Mouse (Mus musculus) midbrain, embryonic 15.5 days (tissue): ENCODE results near the gene Tomm40. TPM values are rescaled to one million over a fixed set of nuclear protein-coding genes. Genes with fewer than 3 reads are reported as not detected.

ENCODE experiments used
- ATAC-seq: fragments of 200-750 bp; cut with Nextera tagmentation; replicated peaks from 2 replicates; pipeline ENCODE4 v1.8.0; 2017; ENCODE audit warnings: moderate TSS enrichment
- H3K27ac ChIP-seq: fragments of 300-500 bp; sonication (generic); 2 replicates; pipeline ENCODE4 v1.5.1; 2015; ENCODE audit warnings: mild to moderate bottlenecking, inconsistent platforms
- H3K27me3 ChIP-seq: fragments of 300-500 bp; sonication (generic); replicated peaks from 2 replicates; pipeline ENCODE4 v1.6.1; 2015; ENCODE audit warnings: inconsistent platforms
- H3K36me3 ChIP-seq: fragments of 300-500 bp; sonication (generic); replicated peaks from 2 replicates; pipeline ENCODE4 v1.6.1; 2015; ENCODE audit warnings: inconsistent platforms
- H3K4me1 ChIP-seq: fragments of 300-500 bp; sonication (generic); 2 replicates; pipeline ENCODE4 v1.6.1; 2015; ENCODE audit warnings: inconsistent platforms
- H3K4me2 ChIP-seq: fragments of 300-500 bp; sonication (generic); 2 replicates; pipeline ENCODE4 v1.6.1; 2015; ENCODE audit warnings: inconsistent platforms, mild to moderate bottlenecking, moderate library complexity
- H3K4me3 ChIP-seq: fragments of 300-500 bp; sonication (generic); 2 replicates; pipeline ENCODE4 v1.5.1; 2015; ENCODE audit warnings: mild to moderate bottlenecking, inconsistent platforms
- H3K9ac ChIP-seq: fragments of 300-500 bp; sonication (generic); 2 replicates; pipeline ENCODE4 v1.6.1; 2015; ENCODE audit warnings: mild to moderate bottlenecking, inconsistent platforms
- H3K9me3 ChIP-seq: fragments of 300-500 bp; sonication (generic); 2 replicates; pipeline ENCODE4 v1.6.1; 2016; ENCODE audit warnings: inconsistent platforms
- WGBS: fragments of 180-500 bp; shearing (Covaris S2); methylation state at CpG from one replicate; pipeline ENCODE4 v1.1.7; 2015; ENCODE audit warnings: mixed read lengths; 5-methylcytosine and 5-hydroxymethylcytosine counted together
- polyA plus RNA-seq: library from polyadenylated mRNA; unstranded; fragments of >200 nt; fragmentation: Nextera tagmentation; extraction: Ambion mirVana; gene quantifications from 2 replicates; pipeline ENCODE4 v1.2.1, GENCODE M21; 2015

The Tomm40 gene
- polyA plus RNA-seq, 1 experiment from 2014 or later, result 139 TPM

DNA sequence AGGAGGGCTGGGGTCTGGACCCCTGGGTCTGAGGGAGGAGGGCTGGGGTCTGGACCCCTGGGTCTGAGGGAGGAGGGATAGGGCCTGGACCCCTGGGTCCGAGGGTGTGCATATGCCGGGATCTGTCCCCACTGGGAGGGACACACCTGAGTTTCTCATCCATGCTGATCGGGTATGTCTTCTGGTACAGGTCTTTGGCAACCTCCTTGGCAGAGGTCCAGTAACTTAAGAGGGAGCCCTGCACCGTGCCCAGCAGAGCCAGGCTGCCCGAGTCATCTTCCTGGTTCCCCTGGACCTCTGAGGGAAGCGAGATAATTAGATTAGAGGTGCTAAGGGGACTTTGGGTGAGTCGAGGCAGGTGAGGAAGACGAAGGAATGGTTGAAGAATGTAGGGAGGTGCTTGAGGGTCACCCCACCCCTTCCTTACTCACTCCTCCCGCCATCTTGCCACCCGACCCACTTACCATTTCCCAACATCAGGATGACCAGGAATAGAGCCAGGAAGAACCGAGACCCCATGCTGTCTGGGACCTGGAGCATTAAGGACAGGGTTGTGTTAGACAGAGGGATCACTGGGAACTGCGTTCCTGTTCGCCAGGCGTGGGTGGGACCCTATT lies 42.0 kb downstream of the Tomm40 start:
- no peak for ATAC-seq

DNA sequence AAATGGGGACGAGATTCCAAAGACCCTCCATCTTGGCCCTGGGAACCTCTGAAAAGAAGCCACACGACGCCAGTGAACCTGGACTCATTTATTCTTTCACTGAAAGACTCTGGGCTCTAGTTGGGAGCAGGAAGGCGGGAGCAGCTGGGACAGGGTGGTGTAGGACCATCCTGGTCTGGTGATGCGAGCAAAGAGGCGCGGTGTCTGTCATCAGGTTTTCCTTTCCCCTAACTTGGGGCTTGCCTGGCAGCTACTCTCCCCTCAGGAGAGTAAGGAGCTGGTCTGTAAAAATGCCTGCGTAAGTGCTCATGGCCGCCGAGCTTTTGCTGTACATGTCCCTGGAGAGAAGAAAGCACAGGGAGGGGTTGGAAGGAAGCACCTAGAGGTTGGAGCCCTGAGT lies 43.7 kb downstream of the Tomm40 start:
- H3K27me3 ChIP-seq, result no peaks in the 10 kb centered on the region
- H3K9ac ChIP-seq, result no peak overlapping the region
- H3K4me2 ChIP-seq, result no peak overlapping the region
- H3K9me3 ChIP-seq, result no peaks in the 10 kb centered on the region
- H3K4me1 ChIP-seq, result peaks cover 4% of the 10 kb centered on the region; the same call in 1 of the 2 replicates
- WGBS, result 75% methylated on average over 10 of the region's 10 CpGs
- H3K27ac ChIP-seq, result no peak overlapping the region
- ATAC-seq, result no peak
- H3K4me3 ChIP-seq, result no peak overlapping the region
- H3K36me3 ChIP-seq, result no peaks in the 10 kb centered on the region

More for the DNA sequence above, 42.0 kb downstream of the Tomm40 start:
- H3K4me1 ChIP-seq, result peaks cover 4% of the 10 kb centered on the region; the same call in 1 of the 2 replicates
- H3K27ac ChIP-seq, result no peak overlapping the region
- no peaks in the 10 kb centered on the region for H3K27me3 ChIP-seq
- H3K9me3 ChIP-seq, result no peaks in the 10 kb centered on the region
- no peaks in the 10 kb centered on the region for H3K36me3 ChIP-seq
- H3K9ac ChIP-seq, result no peak overlapping the region
- H3K4me2 ChIP-seq, result no peak overlapping the region
- H3K4me3 ChIP-seq, result no peak overlapping the region
- WGBS, result 68% methylated on average over 14 of the region's 14 CpGs

GRCm38 (mm10) chr7:19668947-19669721 lies 46.1 kb downstream of the Tomm40 start:
- no peaks in the 10 kb centered on the region for H3K27me3 ChIP-seq
- peak; percentile 50 for ATAC-seq
- no peaks in the 10 kb centered on the region for H3K9me3 ChIP-seq
- peak overlapping the region; percentile 68 for H3K27ac ChIP-seq
- no peak overlapping the region for H3K9ac ChIP-seq
- H3K4me1 ChIP-seq, result peaks cover 15% of the 10 kb centered on the region
- no peak overlapping the region for H3K4me3 ChIP-seq
- H3K4me2 ChIP-seq, result 0 out of 2 replicates have a peak overlapping the region, but pooled peaks have one; percentile 1
- no peaks in the 10 kb centered on the region for H3K36me3 ChIP-seq
- WGBS, result 9% methylated on average over 10 of the region's 10 CpGs

DNA sequence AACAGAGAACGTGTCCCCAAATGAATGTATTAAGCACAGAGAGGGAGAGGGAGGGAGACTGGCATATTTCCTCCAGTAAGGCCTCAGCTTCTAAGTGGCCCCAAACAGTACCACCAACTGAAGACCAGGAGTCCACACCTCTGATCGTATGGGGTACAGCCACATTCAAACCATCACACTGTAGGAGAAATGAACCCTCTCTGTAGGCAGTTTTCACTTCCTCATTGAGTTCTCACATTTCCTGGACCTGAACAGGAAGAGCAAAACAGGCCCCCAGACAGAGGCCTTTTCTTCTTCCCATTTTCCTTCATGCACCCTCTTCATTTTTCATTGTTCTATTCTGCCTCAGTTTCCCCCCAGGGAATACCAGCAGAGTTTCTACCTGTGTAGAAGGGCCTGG lies 47.8 kb downstream of the Tomm40 start:
- WGBS, result 81% methylated on average over 2 of the region's 2 CpGs

DNA sequence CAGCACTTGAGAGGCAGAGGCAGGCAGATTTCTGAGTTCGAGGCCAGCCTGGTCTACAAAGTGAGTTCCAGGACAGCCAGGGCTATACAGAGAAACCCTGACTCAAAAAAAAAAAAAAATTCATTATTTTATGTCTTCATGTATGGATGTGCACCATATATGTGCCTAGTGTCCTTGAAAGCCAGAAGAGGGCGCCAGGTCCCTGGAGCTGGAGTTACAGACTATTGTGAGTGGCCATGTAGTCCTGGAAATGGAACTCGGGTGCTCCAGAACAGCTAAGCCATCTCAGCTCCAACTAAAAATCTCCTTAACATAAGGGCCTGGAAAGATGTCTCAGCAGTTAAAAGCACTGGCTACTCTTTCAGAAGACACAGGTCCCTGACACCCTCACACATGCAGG lies 48.5 kb downstream of the Tomm40 start:
- H3K4me2 ChIP-seq, result no peak overlapping the region
- no peak overlapping the region for H3K9ac ChIP-seq
- WGBS, result 72% methylated on average over 3 of the region's 3 CpGs
- no peak for ATAC-seq
- no peaks in the 10 kb centered on the region for H3K27me3 ChIP-seq
- H3K4me1 ChIP-seq, result peaks cover 32% of the 10 kb centered on the region
- no peaks in the 10 kb centered on the region for H3K36me3 ChIP-seq
- H3K4me3 ChIP-seq, result no peak overlapping the region
- H3K9me3 ChIP-seq, result no peaks in the 10 kb centered on the region
- H3K27ac ChIP-seq, result no peak overlapping the region

More for the DNA sequence above, 47.8 kb downstream of the Tomm40 start:
- H3K9me3 ChIP-seq, result no peaks in the 10 kb centered on the region
- H3K27ac ChIP-seq, result no peak overlapping the region
- no peak overlapping the region for H3K4me3 ChIP-seq
- no peak for ATAC-seq
- no peaks in the 10 kb centered on the region for H3K27me3 ChIP-seq
- no peak overlapping the region for H3K4me2 ChIP-seq
- no peaks in the 10 kb centered on the region for H3K36me3 ChIP-seq
- peaks cover 30% of the 10 kb centered on the region for H3K4me1 ChIP-seq
- no peak overlapping the region for H3K9ac ChIP-seq

GRCm38 (mm10) chr7:19664955-19665841 lies 50.0 kb downstream of the Tomm40 start, which contains the start of gene Clptm1:
Gene Clptm1 (minus strand): TSS chr7:19665033.
- H3K4me3 ChIP-seq, result peak within 1 kb of the TSS; percentile 95
- peak; percentile 90 for ATAC-seq
- H3K9me3 ChIP-seq, result no peaks in the 10 kb centered on the region
- H3K27ac ChIP-seq, result peak within 1 kb of the TSS; percentile 89
- H3K27me3 ChIP-seq, result no peaks in the 10 kb centered on the region
- H3K4me1 ChIP-seq, result peaks cover 32% of the 10 kb centered on the region
- peak within 1 kb of the TSS; percentile 76 for H3K4me2 ChIP-seq
- under 1% methylated on average over 63 of the region's 63 CpGs for WGBS
- peak within 1 kb of the TSS; percentile 98 for H3K9ac ChIP-seq
- no peaks in the 10 kb centered on the region for H3K36me3 ChIP-seq

DNA sequence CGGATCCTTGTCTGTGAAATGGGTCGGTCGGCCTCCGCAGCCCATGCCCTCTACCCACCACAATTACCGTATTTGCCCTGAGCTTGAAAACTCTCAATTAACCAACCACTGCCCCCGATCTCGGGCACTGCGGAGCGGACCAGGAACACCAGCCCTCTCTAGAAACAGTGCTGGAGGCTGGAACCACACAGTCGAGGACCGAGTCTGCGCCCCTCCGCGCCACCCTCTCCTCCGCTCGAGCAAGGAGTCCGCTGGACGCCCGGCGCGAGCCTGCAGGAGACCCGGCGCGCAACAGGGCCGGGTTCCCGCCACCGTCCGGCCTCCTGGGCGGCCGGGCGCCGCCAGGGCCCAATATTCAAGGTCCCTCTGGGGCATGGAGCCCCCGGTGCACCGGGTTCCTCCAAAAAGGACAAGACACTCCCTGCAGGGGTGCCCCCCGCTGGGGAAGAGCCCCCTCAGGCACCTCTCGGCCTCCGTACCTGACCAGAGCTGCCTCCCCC lies 50.7 kb downstream of the Tomm40 start:
- H3K4me1 ChIP-seq, result peaks cover 32% of the 10 kb centered on the region
- H3K4me3 ChIP-seq, result peak overlapping the region; percentile 95
- peak; percentile 65 for ATAC-seq
- H3K36me3 ChIP-seq, result no peaks in the 10 kb centered on the region
- WGBS, result under 1% methylated on average over 35 of the region's 37 CpGs
- no peaks in the 10 kb centered on the region for H3K9me3 ChIP-seq
- H3K27me3 ChIP-seq, result no peaks in the 10 kb centered on the region
- H3K9ac ChIP-seq, result peak overlapping the region; percentile 98
- H3K4me2 ChIP-seq, result peak overlapping the region; percentile 76
- peak overlapping the region; percentile 89 for H3K27ac ChIP-seq

DNA sequence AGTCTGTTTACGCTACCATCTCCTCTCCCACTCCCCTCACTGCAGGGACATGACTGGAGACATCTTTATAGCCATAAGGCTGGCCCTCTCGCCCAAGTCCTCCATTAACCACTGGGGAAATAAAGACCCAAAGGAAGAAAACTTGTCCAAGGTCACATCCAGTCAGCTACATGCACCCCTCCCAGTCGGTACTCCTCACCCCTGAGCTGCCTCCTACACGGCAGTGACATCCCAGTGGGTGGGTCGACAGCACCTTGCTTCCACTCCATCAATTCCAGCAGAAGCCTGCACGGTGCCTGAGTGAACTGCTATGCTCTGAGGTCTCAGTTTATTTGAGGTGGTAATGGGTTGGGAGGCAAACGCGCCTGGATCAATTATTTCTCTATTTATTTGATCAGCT lies 51.3 kb downstream of the Tomm40 start:
- peaks cover 28% of the 10 kb centered on the region for H3K4me1 ChIP-seq
- peak overlapping the region; percentile 95 for H3K4me3 ChIP-seq
- H3K4me2 ChIP-seq, result peak overlapping the region; percentile 76
- no peaks in the 10 kb centered on the region for H3K36me3 ChIP-seq
- no peaks in the 10 kb centered on the region for H3K9me3 ChIP-seq
- H3K9ac ChIP-seq, result peak overlapping the region; percentile 98
- peak; percentile 27; the same call in 1 of the 2 replicates for ATAC-seq
- H3K27me3 ChIP-seq, result no peaks in the 10 kb centered on the region
- H3K27ac ChIP-seq, result no peak overlapping the region
- WGBS, result 19% methylated on average over 8 of the region's 8 CpGs

DNA sequence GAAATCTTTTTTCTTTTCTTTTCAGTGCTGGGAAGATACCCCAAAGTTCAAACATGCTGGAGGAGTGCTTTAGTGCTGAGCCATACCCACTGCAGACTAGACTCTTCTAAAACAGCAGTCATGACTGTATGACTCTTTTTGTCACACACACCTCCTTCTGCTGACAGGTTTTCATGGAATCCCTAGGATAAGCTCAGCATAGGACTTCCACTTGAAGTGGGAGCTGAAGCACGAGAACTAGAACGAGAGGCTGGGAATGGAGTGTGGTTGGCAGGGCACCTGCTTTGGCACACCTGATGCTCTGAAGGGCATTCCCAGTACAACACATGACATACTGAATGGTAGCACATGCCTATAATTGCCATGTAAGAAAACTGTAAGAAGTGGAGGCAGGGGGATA lies 62.6 kb downstream of the Tomm40 start:
- Histone ChIP-seq H3K4me2 (no peak overlapping the region), H3K9ac (no peak overlapping the region), H3K9me3 (no peaks in the 10 kb centered on the region), H3K27ac (no peak overlapping the region), H3K36me3 (peaks cover 27% of the 10 kb centered on the region), H3K4me1 (no peaks in the 10 kb centered on the region), H3K27me3 (no peaks in the 10 kb centered on the region), H3K4me3 (no peak overlapping the region)
- ATAC-seq, result no peak
- 98% methylated on average over 2 of the region's 2 CpGs for WGBS
